In the genomic region with DNA sequence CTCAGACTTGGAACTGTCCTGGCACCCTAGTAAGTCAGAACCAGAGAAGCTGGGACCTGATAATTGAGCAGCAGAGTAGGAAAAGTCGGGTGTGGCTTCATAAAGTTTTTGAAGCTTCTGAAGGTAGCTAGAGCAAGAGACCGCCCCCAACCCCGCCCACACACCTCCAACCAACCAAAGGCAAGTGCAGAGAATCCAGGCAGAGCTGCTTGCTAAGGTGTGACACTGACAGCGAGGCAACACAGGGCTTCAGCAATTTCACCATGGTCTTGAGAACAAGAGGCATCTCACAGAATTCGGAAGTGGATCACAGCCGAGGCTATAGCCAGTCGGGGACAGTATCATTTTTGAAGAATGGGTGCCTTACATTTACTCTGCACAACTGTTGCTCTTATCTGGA, we compare ENCODE assay signal across 29 mouse cellular contexts. TPM values are rescaled to one million over a fixed set of nuclear protein-coding genes. Genes with fewer than 3 reads are reported as not detected.
"Had no signal": no experiment of that assay in that cellular context is flagged by ENCODE, and none has a peak within 500 bp of the region (broad histone marks: within the 10 kb centered on the region; RNA-seq: fewer than 3 reads in every experiment).

A gene (minus strand): TSS at position 101 of the 400 bp plus-strand sequence.

RNA-seq across cellular contexts. Expression of the gene that starts here (rescaled TPM):
- total RNA-seq: left cerebral cortex, adult 2 months; left cerebral cortex, postnatal 10 days; left cerebral cortex, postnatal 14 days; left cerebral cortex, postnatal 36 days; left cerebral cortex, postnatal 4 days; midbrain, postnatal 0 days had no signal
- polyA plus RNA-seq: limb, embryonic 10.5 days; limb, embryonic 11.5 days; limb, embryonic 12.5 days; limb, embryonic 13.5 days; limb, embryonic 14.5 days; limb, embryonic 15.5 days; liver, adult 2 months; liver, embryonic 11.5 days; liver, embryonic 13.5 days; liver, embryonic 16.5 days; lung, adult 2 months; lung, embryonic 14.5 days; lung, embryonic 15.5 days; lung, embryonic 16.5 days; midbrain, embryonic 10.5 days; midbrain, embryonic 11.5 days; midbrain, embryonic 12.5 days; midbrain, embryonic 13.5 days; midbrain, embryonic 14.5 days; midbrain, embryonic 15.5 days; midbrain, embryonic 16.5 days; midbrain, postnatal 0 days; myocyte; neural tube, embryonic 11.5 days had no signal
